Mouse (Mus musculus): ENCODE data around the gene Pabpn1l. TPM values are rescaled to one million over a fixed set of nuclear protein-coding genes. Genes with fewer than 3 reads are reported as not detected.

Pabpn1l gene
- polyA plus RNA-seq, 1 experiment = not detected

DNA sequence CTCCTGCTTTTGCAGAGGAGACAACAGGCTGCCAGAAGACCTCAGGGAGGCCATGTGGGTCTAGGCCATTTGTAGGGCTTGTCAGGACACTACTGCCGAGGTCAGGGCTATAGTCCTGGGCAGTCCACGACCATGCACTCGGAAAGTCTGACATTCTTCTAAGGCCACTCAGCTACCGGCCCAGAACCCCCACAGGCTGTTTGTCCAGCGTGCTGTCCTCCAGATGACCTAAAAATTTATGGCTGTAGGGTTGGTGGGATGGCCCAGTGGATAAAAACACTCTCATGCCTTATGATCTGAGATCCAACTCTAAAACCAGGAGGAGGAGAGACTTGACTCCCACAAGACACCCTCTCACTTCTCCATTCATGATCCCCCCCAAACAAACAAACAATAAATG is 41.1 kb upstream of the Pabpn1l start:
- Histone ChIP-seq H3K27ac (ENCODE audit: insufficient read depth, low read depth, low read length) (no peak overlapping the region), H3K4me3 (ENCODE audit: insufficient read depth, low read length) (no peak overlapping the region), H3K4me1 (ENCODE audit: control insufficient read depth, insufficient read depth, low read length) (peaks cover 19% of the 10 kb centered on the region)
- TF ChIP-seq CTCF (IDR thresholded peaks at IDR 0.05; ENCODE audit: low read depth, low read length) (no peak), POLR2A (IDR thresholded peaks at IDR 0.05; ENCODE audit: borderline replicate concordance, low read depth, low read length) (no peak)

DNA sequence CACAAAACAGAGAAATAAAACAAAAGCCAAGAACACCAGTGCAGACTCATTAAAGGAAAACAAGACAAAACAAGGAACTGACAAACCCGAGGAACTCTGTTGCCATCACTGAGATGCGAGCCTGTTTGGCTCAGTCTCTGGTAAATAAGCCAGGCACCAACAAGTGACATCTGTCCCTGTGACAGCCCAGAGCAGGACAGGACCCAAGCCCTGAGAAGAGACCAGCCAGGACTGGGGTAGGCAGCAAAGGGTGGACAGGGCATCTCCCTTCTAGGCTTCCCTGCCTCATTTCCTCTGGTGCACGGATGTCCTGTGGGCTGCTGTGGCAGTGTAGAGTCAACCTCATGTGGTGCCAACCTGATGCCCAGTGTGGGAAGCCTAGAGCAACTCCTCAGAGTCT is 40.6 kb upstream of the Pabpn1l start:
- Histone ChIP-seq H3K4me3 (ENCODE audit: insufficient read depth, low read length) (no peak overlapping the region), H3K27ac (ENCODE audit: insufficient read depth, low read depth, low read length) (no peak overlapping the region), H3K4me1 (ENCODE audit: control insufficient read depth, insufficient read depth, low read length) (peaks cover 19% of the 10 kb centered on the region)
- TF ChIP-seq POLR2A (IDR thresholded peaks at IDR 0.05; ENCODE audit: borderline replicate concordance, low read depth, low read length) = no peak
- TF ChIP-seq CTCF (IDR thresholded peaks at IDR 0.05; ENCODE audit: low read depth, low read length) = no peak

DNA sequence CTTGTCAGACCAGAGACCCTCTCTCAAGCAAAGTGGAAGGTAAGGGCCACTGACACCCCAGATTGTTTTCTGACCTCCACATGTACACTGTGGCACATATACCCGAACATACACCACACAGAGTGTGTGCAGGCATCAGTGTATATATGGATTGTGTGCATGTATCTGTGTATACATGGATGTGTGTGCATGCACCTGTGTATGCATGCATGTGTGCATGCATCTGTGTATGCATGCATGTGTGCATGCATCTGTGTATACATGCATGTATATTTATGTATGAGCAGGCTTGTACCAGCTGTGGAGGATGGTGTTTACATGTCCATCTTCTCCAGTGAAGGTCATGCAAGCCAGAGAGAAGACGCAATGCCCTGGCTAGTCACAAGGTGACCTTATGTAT is 39.4 kb upstream of the Pabpn1l start:
- Histone ChIP-seq H3K4me3 (ENCODE audit: insufficient read depth, low read length) (no peak overlapping the region), H3K27ac (ENCODE audit: insufficient read depth, low read depth, low read length) (no peak overlapping the region), H3K4me1 (ENCODE audit: control insufficient read depth, insufficient read depth, low read length) (peaks cover 17% of the 10 kb centered on the region)
- TF ChIP-seq CTCF (IDR thresholded peaks at IDR 0.05; ENCODE audit: low read depth, low read length) (no peak), POLR2A (IDR thresholded peaks at IDR 0.05; ENCODE audit: borderline replicate concordance, low read depth, low read length) (no peak)

DNA sequence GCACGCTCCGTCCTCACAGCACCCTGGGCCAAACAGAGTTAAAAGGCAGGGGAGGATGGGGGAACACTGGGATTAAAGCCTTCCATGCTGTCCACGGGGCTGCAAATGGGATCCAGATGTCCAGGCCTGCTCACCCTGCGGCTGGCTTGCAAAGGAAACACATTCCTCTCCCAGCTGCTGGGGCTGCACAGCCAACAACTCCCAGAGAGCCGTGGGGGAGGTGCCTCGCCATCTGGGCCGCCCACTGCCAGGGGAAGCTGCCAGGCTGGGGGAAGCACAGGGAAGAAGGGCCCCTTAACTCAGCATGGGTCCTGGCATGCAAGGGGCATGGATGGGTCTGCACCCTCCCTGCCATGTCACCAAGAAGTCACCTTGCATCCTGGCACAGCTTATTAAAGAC is 38.6 kb upstream of the Pabpn1l start:
- no peak for TF ChIP-seq POLR2A (IDR thresholded peaks at IDR 0.05; ENCODE audit: borderline replicate concordance, low read depth, low read length)
- TF ChIP-seq CTCF (IDR thresholded peaks at IDR 0.05; ENCODE audit: low read depth, low read length) = no peak
- Histone ChIP-seq H3K4me1 (ENCODE audit: control insufficient read depth, insufficient read depth, low read length) (peaks cover 10% of the 10 kb centered on the region), H3K4me3 (ENCODE audit: insufficient read depth, low read length) (no peak overlapping the region), H3K27ac (ENCODE audit: insufficient read depth, low read depth, low read length) (no peak overlapping the region)

DNA sequence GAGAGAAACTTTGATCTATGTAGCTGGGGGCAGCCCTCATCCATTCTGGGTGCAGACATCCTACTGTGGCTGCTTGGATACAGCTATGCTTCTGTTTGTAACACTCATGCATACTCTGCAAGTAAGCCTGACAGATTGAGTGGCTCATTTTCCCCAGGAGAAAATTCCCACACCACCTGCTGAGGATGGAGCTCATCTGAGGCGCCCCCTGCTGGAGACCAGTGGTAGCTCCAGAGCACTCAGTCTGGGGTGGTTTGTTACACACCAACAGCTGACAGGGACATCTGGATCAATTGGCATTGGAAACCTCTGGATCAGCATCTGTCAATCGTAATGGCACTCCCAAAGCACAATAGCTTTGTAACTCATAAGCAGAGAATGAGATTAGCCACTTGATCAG is 37.5 kb upstream of the Pabpn1l start:
- Histone ChIP-seq H3K4me1 (ENCODE audit: control insufficient read depth, insufficient read depth, low read length) (peaks cover 5% of the 10 kb centered on the region), H3K27ac (ENCODE audit: insufficient read depth, low read depth, low read length) (no peak overlapping the region), H3K4me3 (ENCODE audit: insufficient read depth, low read length) (no peak overlapping the region)
- no peak for TF ChIP-seq POLR2A (IDR thresholded peaks at IDR 0.05; ENCODE audit: borderline replicate concordance, low read depth, low read length)
- peak; percentile 68 for TF ChIP-seq CTCF (IDR thresholded peaks at IDR 0.05; ENCODE audit: low read depth, low read length)

DNA sequence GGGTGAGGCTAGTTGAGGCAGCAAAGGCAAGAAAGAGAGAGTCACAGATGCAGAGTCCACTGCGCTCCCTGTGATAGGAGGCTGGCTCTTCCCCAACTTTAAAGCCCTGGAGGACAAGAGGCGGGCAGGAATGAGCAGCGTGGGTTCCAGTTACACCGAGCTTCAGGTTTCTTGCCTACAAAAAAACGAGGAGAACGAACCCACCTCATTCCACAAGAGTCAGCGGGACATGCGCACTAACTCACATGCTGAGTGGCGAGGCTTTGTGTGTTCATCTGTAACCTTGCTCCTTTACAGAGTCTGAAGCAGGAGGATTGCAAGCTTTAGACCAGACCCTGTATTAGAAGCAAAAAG is 36.2 kb upstream of the Pabpn1l start:
- Histone ChIP-seq H3K4me1 (ENCODE audit: control insufficient read depth, insufficient read depth, low read length) (no peaks in the 10 kb centered on the region), H3K4me3 (ENCODE audit: insufficient read depth, low read length) (no peak overlapping the region), H3K27ac (ENCODE audit: insufficient read depth, low read depth, low read length) (no peak overlapping the region)
- TF ChIP-seq CTCF (IDR thresholded peaks at IDR 0.05; ENCODE audit: low read depth, low read length) (no peak), POLR2A (IDR thresholded peaks at IDR 0.05; ENCODE audit: borderline replicate concordance, low read depth, low read length) (no peak)

DNA sequence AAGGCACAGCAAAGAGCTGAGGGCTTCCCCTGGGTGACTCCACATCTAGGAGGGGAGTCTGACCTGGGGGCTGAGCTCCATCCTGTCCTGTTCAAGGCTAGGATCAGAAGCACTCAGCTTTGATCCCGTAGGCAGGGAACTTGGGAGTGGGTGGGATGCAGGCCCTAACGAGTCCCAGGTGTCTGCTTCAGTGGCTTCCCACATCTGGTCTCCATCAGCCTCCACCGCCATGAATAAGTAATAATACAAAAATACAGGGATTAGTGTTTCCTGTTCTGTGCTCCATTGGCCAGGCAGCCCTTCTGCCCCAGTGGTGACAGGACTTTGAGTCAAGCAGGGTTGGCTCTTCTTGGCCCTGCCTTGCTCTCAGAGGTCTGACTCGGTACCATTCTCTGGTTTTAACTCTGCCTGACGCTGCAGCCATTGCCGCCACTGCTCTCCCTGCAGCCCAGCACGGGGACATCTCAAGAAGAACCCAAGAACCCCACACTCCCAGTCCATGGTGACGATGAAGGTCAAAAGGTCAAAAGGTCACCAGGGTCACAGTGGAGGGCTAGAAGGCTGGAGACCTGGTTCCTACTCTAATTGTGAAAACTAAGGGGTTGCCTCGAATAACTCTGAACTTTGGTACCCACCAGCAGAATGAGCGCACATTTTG is 35.7 kb upstream of the Pabpn1l start:
- H3K4me3 ChIP-seq (ENCODE audit: insufficient read depth, low read length) = no peak overlapping the region
- no peaks in the 10 kb centered on the region for H3K4me1 ChIP-seq (ENCODE audit: control insufficient read depth, insufficient read depth, low read length)
- no peak for TF ChIP-seq CTCF (IDR thresholded peaks at IDR 0.05; ENCODE audit: low read depth, low read length)
- no peak for TF ChIP-seq POLR2A (IDR thresholded peaks at IDR 0.05; ENCODE audit: borderline replicate concordance, low read depth, low read length)
- no peak overlapping the region for H3K27ac ChIP-seq (ENCODE audit: insufficient read depth, low read depth, low read length)

DNA sequence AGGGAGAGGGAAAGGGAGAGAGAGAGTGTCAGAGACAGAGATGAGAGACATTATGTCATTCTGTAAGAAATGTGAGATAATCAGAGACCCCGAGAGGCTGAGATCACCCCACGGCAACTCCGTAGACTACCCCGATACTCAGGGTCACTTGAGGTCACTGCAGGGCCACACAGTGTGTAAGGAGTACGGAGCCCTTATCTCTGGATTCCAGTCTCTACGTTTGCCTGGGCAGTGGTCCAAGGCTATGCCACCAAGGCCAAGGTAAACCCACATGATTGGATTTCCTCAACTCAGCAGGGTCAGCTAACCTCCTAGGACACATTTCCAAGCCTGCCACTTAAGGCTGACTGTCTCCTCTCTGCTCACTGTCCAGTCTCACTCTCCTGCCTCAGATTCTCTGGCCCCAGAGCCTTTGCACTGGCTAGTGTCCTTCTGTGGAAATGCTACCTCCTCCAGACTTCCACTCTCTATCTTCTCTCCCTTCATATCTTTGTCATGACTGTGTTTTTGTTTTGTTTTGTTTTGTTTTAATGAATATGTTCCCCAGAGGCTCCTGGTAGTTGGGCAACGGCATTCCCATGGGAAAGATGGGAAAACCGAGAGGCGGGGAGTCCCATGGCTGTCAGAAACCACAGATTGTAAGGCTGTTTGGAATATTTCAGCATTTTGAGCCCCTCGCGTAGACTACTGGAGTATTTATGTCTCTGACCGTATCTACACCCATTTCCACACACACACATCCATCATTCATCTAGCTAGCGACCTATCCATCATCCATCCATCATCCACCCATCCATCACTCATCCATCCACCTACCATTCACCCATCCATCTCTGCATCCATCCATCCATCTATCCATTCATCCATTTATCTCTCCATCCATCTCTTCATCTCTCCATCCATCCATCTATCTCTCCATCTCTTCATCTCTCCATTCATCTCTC is 33.8 kb upstream of the Pabpn1l start:
- TF ChIP-seq POLR2A (IDR thresholded peaks at IDR 0.05; ENCODE audit: borderline replicate concordance, low read depth, low read length) (no peak), CTCF (IDR thresholded peaks at IDR 0.05; ENCODE audit: low read depth, low read length) (no peak)
- no peak overlapping the region for H3K27ac ChIP-seq (ENCODE audit: insufficient read depth, low read depth, low read length)

DNA sequence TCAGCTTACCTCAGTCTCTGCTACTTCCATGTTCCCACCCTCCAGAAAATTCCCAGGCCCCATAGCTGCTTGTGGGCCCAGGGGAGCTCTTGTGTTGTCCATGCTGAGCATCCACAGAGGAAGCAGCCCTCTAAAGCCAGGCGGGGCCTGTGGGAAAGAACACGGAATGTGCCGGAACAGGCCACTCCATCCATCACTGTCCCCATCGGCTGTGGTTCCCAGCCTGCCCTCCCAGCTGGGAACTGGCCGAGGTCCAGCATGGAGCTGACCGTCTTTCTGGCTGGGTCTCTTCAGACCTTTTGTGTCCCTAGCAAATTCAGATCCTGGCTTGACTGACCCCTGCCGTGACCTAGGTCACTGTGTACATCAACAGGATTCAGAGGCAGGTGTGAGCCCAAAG is 32.2 kb upstream of the Pabpn1l start:
- Histone ChIP-seq H3K4me3 (ENCODE audit: insufficient read depth, low read length) (no peak overlapping the region), H3K4me1 (ENCODE audit: control insufficient read depth, insufficient read depth, low read length) (no peaks in the 10 kb centered on the region), H3K27ac (ENCODE audit: insufficient read depth, low read depth, low read length) (no peak overlapping the region)
- TF ChIP-seq POLR2A (IDR thresholded peaks at IDR 0.05; ENCODE audit: borderline replicate concordance, low read depth, low read length) (no peak), CTCF (IDR thresholded peaks at IDR 0.05; ENCODE audit: low read depth, low read length) (no peak)

More for the DNA sequence above, 33.8 kb upstream of the Pabpn1l start:
- Histone ChIP-seq H3K4me1 (ENCODE audit: control insufficient read depth, insufficient read depth, low read length) (no peaks in the 10 kb centered on the region), H3K4me3 (ENCODE audit: insufficient read depth, low read length) (no peak overlapping the region)

DNA sequence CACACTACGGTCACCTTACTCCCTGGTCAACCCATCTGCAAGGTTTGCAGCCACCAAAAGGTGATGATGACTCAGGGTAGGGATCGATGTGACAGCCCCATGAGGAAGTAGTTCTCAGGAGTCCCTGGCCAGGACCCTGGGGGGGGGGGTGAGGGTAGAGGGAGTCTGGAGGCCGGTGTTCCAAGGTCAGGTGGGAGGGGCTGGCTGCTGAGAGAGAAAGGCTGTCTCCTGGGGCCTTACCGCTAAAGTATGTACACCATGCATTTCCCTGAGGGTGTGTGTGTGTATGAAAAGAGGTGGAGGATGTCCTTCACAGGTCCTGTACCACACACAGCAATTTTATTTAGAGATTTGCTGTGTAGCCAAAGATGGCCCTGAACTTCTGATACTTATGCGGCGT is 30.1 kb upstream of the Pabpn1l start:
- TF ChIP-seq POLR2A (IDR thresholded peaks at IDR 0.05; ENCODE audit: borderline replicate concordance, low read depth, low read length) = no peak
- no peak for TF ChIP-seq CTCF (IDR thresholded peaks at IDR 0.05; ENCODE audit: low read depth, low read length)
- Histone ChIP-seq H3K4me3 (ENCODE audit: insufficient read depth, low read length) (no peak overlapping the region), H3K27ac (ENCODE audit: insufficient read depth, low read depth, low read length) (no peak overlapping the region), H3K4me1 (ENCODE audit: control insufficient read depth, insufficient read depth, low read length) (no peaks in the 10 kb centered on the region)
